In genomic region chr5:124029220-124030035, GRCm38 (mm10) we compare ENCODE assay signal across 9 mouse cellular contexts. TPM values are rescaled to one million over a fixed set of nuclear protein-coding genes. Genes with fewer than 3 reads are reported as not detected.
DNase-seq lines count a peak whose midpoint lies in the region; ATAC-seq lines count a peak whose summit lies in the region.
"Had no signal": no experiment of that assay in that cellular context is flagged by ENCODE, and none has a peak within 500 bp of the region (broad histone marks: within the 10 kb centered on the region; RNA-seq: fewer than 3 reads in every experiment).

No protein-coding gene starts in this region.

- H3K27ac ChIP-seq in heart, embryonic 10.5 days = 0 out of 2 replicates have a peak overlapping the region, but pooled peaks have one; percentile 86
- H3K27ac ChIP-seq in embryonic facial prominence, embryonic 15.5 days (replicated peaks) = no peak overlapping the region
- no peak overlapping the region for H3K27ac ChIP-seq in liver, embryonic 12.5 days

- H3K36me3 ChIP-seq in heart, embryonic 10.5 days = peaks cover 18% of the 10 kb centered on the region
- H3K36me3 ChIP-seq in embryonic facial prominence, embryonic 15.5 days = no peaks in the 10 kb centered on the region
- peaks cover 37% of the 10 kb centered on the region for H3K36me3 ChIP-seq in liver, embryonic 12.5 days

- H3K9ac ChIP-seq in embryonic facial prominence, embryonic 15.5 days = no peak overlapping the region
- no peak overlapping the region for H3K9ac ChIP-seq in liver, embryonic 12.5 days

- DNase-seq in heart, embryonic 10.5 days (ENCODE audit: low spot score) = no peak
- DNase-seq in heart, adult 8-10 months (ENCODE audit: low spot score) = no peak
- peak; percentile 60 for DNase-seq in 3134 (ENCODE audit: extremely low read depth, insufficient read length, low spot score)
- no peak for DNase-seq in gastrocnemius, adult 18-20 months (ENCODE audit: low spot score)
- no peak for DNase-seq in right cerebral cortex, adult 2 months (ENCODE audit: low spot score in 2 of 2)
- no peak for DNase-seq in frontal cortex, adult 2 months (ENCODE audit: extremely low spot score in 1 of 2, low spot score in 1 of 2)

- H3K27me3 ChIP-seq in heart, embryonic 10.5 days (ENCODE audit: insufficient read depth, poor library complexity, severe bottlenecking) = no peaks in the 10 kb centered on the region
- H3K27me3 ChIP-seq in embryonic facial prominence, embryonic 15.5 days = no peaks in the 10 kb centered on the region
- no peaks in the 10 kb centered on the region for H3K27me3 ChIP-seq in liver, embryonic 12.5 days (replicated peaks)
- H3K27me3 ChIP-seq: Patski had no signal

- peak overlapping the region; percentile 98 for H3K4me3 ChIP-seq in heart, embryonic 10.5 days
- no peak overlapping the region for H3K4me3 ChIP-seq in embryonic facial prominence, embryonic 15.5 days (replicated peaks)
- 0 out of 2 replicates have a peak overlapping the region, but pooled peaks have one; percentile 97 for H3K4me3 ChIP-seq in liver, embryonic 12.5 days

- no peak for ATAC-seq in embryonic facial prominence, embryonic 15.5 days (ENCODE audit: insufficient number of reproducible peaks, low FRiP score, low TSS enrichment, low read depth)
- no peak for ATAC-seq in liver, embryonic 12.5 days
- ATAC-seq: Patski had no signal

- H3K9me3 ChIP-seq in heart, embryonic 10.5 days = no peaks in the 10 kb centered on the region
- no peaks in the 10 kb centered on the region for H3K9me3 ChIP-seq in embryonic facial prominence, embryonic 15.5 days (replicated peaks)
- H3K9me3 ChIP-seq in liver, embryonic 12.5 days (replicated peaks) = no peaks in the 10 kb centered on the region

- WGBS in heart, embryonic 10.5 days = 81% methylated on average over 19 of the region's 19 CpGs
- 77% methylated on average over 19 of the region's 19 CpGs for WGBS in embryonic facial prominence, embryonic 15.5 days
- 83% methylated on average over 19 of the region's 19 CpGs for WGBS in liver, embryonic 12.5 days (ENCODE audit: insufficient replicate concordance)

- peak overlapping the region; percentile 68; the same call in 1 of the 2 replicates for H3K4me2 ChIP-seq in embryonic facial prominence, embryonic 15.5 days (replicated peaks)
- peak overlapping the region; percentile 96 for H3K4me2 ChIP-seq in liver, embryonic 12.5 days

- peaks cover 69% of the 10 kb centered on the region for H3K4me1 ChIP-seq in heart, embryonic 10.5 days
- peaks cover 53% of the 10 kb centered on the region for H3K4me1 ChIP-seq in embryonic facial prominence, embryonic 15.5 days
- H3K4me1 ChIP-seq in liver, embryonic 12.5 days = peaks cover 78% of the 10 kb centered on the region

RNA-seq across cellular contexts. Expression of gene Vps37b, which starts 2.6 kb away (rescaled TPM):
- 54.0 and 61.4 TPM in 2 replicates for polyA plus RNA-seq in heart, embryonic 10.5 days (2016; fragmentation: Nextera tagmentation; extraction: Ambion mirVana)
- 10 to 100 TPM; 13.7 to 24.0 (median 16.5) TPM for total RNA-seq in heart, adult 8-10 months (2022)
- 37.7 and 39.1 TPM in 2 replicates for polyA plus RNA-seq in embryonic facial prominence, embryonic 15.5 days (2015; fragmentation: Nextera tagmentation; extraction: Ambion mirVana)
- 20.9 and 21.8 TPM in 2 replicates for polyA plus RNA-seq in liver, embryonic 12.5 days (2016; fragmentation: Nextera tagmentation; extraction: Ambion mirVana)
- 1 to 10 TPM; 5.7 to 6.6 TPM for total RNA-seq in gastrocnemius, adult 18-20 months (2021)
- 46.3 and 53.0 TPM in 2 replicates for polyA plus RNA-seq in frontal cortex, adult 2 months (2012; rRNA removed)

RNA-seq across cellular contexts. Expression of gene Hip1r, which starts 56.0 kb away (rescaled TPM):
- 6.5 and 8.4 TPM in 2 replicates for polyA plus RNA-seq in heart, embryonic 10.5 days (2016; fragmentation: Nextera tagmentation; extraction: Ambion mirVana)
- 10 to 100 TPM; 11.5 to 15.5 (median 13.7) TPM for total RNA-seq in heart, adult 8-10 months (2022)
- 14.2 and 16.1 TPM in 2 replicates for polyA plus RNA-seq in embryonic facial prominence, embryonic 15.5 days (2015; fragmentation: Nextera tagmentation; extraction: Ambion mirVana)
- 15.2 and 16.7 TPM in 2 replicates for polyA plus RNA-seq in liver, embryonic 12.5 days (2016; fragmentation: Nextera tagmentation; extraction: Ambion mirVana)
- total RNA-seq in gastrocnemius, adult 18-20 months (2021) = 10 to 100 TPM in 1 of 2 experiments, 1 to 10 TPM in 1; 9.4 to 19.6 TPM
- 40.3 and 41.5 TPM in 2 replicates for polyA plus RNA-seq in frontal cortex, adult 2 months (2012; rRNA removed)
